Mouse (Mus musculus) right cerebral cortex, postnatal 25 days (tissue): ENCODE data around the gene Sema3d.

Experiments
- DNase-seq: peaks from one replicate; pipeline ENCODE4 v3.0.0; 2022

The Sema3d gene

GRCm38 (mm10) chr5:12637763-12638468 lies 254.7 kb downstream of the Sema3d start:
- no peak for DNase-seq
